Mouse (Mus musculus): ENCODE measurements around the gene Slc16a2.
"Not testable (repeated sequence)": the region's sequence is repeated elsewhere in the genome, so short reads cannot be mapped to it uniquely, and the experiment has no call there.

The Slc16a2 gene

DNA sequence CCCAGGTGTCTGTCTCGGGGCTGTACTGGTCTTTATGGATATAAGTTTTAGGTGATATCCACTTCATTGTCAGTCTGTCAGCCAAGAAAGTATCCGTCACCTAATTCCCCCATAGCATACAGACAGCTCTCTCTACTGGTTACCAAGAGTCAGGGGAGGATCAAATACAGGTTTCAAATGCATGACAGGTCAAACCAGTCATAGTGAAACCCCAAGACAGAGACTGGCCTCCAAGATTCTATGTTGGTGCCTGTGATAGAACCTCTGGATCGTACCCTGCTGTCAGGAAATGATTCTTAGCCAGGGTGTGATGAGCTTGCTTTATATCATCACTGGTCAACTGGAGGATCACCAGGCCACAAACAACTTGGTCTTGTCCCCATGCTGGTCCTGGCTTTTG lies 148.0 kb downstream of the Slc16a2 start:
- POLR2A ChIA-PET = no interaction called here

DNA sequence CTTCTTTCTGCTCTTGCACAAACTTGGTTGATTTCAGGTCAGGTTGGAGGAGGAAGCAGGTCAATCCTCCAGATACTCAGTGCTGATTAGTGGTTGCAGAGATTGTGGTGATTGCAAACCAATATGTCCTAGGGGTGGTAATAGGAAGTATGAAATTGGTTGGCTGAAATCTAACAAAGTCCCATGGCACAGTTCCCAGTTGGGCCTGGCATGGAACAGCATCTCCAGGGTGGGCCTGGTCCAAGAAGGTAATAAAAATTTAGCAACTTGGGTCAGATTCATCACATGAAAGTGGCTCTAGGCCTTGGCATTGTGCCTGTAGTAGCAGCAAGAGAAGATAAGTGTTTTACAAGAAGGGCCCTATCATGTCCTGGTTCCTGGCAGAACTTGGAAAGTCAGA lies 151.5 kb downstream of the Slc16a2 start:
- ChIA-PET POLR2A (no interaction called here), CTCF (no interaction called here)

More for the DNA sequence above, 148.0 kb downstream of the Slc16a2 start:
- CTCF ChIA-PET = interaction anchor here in 1 of 4 experiments (0.6 kb wide), 1 partner anchor 202 kb away, joined by 8 read pairs; no protein-coding TSS in a partner anchor

DNA sequence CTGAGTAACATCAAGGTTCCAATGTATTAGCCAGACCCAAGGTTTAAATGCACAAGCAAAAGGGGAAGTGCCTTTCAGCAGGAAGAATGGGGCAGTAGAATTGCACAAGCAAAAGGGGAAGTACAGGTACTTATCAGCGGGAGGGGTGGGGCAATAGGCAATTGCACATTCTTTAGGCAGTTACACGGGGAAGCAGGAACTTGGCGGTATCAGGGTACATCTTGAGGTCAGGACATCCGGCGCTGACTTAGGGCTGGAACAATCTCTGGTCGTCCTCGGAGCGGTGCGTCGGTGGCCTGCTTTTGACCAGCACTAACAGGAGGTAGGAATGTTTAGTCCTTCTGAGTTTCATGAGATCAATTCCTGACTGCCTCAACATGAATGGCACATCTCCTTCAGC lies 157.3 kb downstream of the Slc16a2 start:
- POLR2A ChIA-PET, CTCF ChIA-PET: not testable (repeated sequence)

DNA sequence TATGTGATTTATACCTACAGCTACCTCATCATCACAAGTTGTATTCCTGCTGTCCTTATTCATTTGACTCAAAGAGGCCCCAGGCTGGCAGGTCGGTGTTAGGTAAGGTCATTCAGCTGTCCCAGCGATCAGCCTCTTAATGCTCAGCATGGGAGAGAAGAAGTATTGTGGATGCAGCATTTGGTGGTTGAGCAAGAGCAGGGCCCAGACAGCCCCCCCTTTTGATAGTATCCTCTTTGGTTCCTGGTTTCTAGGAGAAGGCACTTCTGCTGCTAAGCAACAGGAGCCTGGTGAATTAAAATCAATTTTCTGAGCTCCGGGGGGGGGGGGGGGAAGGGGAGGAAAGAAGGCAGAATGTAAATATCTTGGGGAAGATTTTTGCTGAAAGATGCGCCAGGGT lies 162.8 kb downstream of the Slc16a2 start:
- ChIA-PET POLR2A (no interaction called here), CTCF (no interaction called here)

DNA sequence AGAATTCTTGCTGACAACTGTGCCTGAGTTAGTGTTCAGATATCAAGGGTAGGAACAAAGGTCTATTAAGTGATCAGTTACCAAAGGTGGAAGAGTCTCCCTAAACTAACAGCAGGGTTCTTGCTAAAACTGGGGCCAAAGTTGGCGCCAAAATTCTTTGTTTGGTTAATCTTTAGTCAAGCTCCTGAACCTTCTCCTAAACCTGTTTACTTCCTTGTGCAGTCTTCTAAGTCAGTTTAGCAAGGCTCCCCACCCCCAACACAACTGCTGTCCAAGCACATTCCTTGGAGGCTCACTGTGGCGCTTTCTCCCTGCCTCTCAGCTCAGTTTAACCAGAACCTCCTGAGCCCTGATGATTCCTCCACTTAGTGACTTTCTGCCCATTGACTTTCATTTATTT lies 168.8 kb downstream of the Slc16a2 start:
- POLR2A ChIA-PET = no interaction called here
- CTCF ChIA-PET = no interaction called here

DNA sequence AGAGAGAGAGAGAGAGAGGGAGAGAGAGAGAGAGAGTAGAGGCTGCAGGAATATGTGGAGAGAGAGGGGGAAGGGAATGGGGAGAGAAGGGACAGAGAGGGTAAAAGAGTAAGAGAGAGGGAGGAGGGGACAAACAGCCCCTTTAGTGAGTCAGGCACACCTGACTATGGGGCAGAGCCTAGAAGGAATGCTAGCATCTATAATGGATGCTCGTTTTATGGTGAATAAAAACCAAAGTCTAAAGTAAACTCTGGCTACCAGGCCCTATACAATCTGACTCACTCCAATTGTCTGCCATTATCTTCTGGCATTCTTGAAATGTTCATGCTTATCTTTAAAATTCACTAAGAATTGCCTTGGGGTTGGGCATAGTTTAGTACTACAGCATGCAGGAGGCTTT lies 169.7 kb downstream of the Slc16a2 start:
- ChIA-PET POLR2A (no interaction called here), CTCF (no interaction called here)
